ENCODE assay signal across 37 mouse cellular contexts in genomic region chr11:49212577-49212976, GRCm38 (mm10). TPM values are rescaled to one million over a fixed set of nuclear protein-coding genes. Genes with fewer than 3 reads are reported as not detected.
DNase-seq lines count a peak whose midpoint lies in the region; ATAC-seq and TF ChIP-seq lines count a peak whose summit lies in the region.
"Had no signal": no experiment of that assay in that cellular context is flagged by ENCODE, and none has a peak within 500 bp of the region (broad histone marks: within the 10 kb centered on the region; RNA-seq: fewer than 3 reads in every experiment).

No protein-coding gene starts in this region.

- peaks cover 40 to 56% of the 10 kb centered on the region in 2 experiments for H3K36me3 ChIP-seq in MEL (ENCODE audit: control insufficient read depth in 1 of 2, insufficient read depth in 2 of 2, low read length in 2 of 2)
- H3K36me3 ChIP-seq in liver, embryonic 12.5 days = peaks cover 44% of the 10 kb centered on the region
- peaks cover 48% of the 10 kb centered on the region for H3K36me3 ChIP-seq in liver, postnatal 0 days (replicated peaks; ENCODE audit: insufficient read depth, low read length)

- H3K9me3 ChIP-seq in MEL (replicated peaks; ENCODE audit: insufficient read depth, low read length) = no peaks in the 10 kb centered on the region
- no peaks in the 10 kb centered on the region for H3K9me3 ChIP-seq in liver, embryonic 12.5 days (replicated peaks)
- H3K9me3 ChIP-seq in liver, postnatal 0 days (ENCODE audit: low read length) = no peaks in the 10 kb centered on the region
- H3K9me3 ChIP-seq: G1E; hindbrain, embryonic 10.5 days; limb, embryonic 13.5 days; midbrain, embryonic 12.5 days; neural tube, embryonic 12.5 days had no signal

- no peak for TF ChIP-seq RAD21 in MEL (IDR thresholded peaks at IDR 0.05; ENCODE audit: low read depth, low read length)

- peaks cover 32% of the 10 kb centered on the region for H3K79me2 ChIP-seq in MEL (ENCODE audit: control insufficient read depth, insufficient read depth, low read length, poor library complexity)

- H3K4me3 ChIP-seq in MEL (ENCODE audit: control insufficient read depth in 1 of 2, insufficient read depth in 1 of 2, low read depth in 2 of 2, low read length in 2 of 2) = no peak overlapping the region
- no peak overlapping the region for H3K4me3 ChIP-seq in liver, embryonic 12.5 days
- H3K4me3 ChIP-seq in liver, postnatal 0 days (ENCODE audit: low read depth, low read length) = no peak overlapping the region
- H3K4me3 ChIP-seq: hindbrain, embryonic 10.5 days; limb, embryonic 13.5 days; midbrain, embryonic 12.5 days; myocyte; neural tube, embryonic 12.5 days had no signal

- peaks cover 6 to 14% of the 10 kb centered on the region in 2 experiments for H3K4me1 ChIP-seq in MEL (ENCODE audit: control insufficient read depth in 1 of 2, insufficient read depth in 2 of 2, low read length in 2 of 2)
- peaks cover 39% of the 10 kb centered on the region for H3K4me1 ChIP-seq in liver, embryonic 12.5 days
- H3K4me1 ChIP-seq in liver, postnatal 0 days (ENCODE audit: insufficient read depth) = peaks cover 22% of the 10 kb centered on the region
- H3K4me1 ChIP-seq: hindbrain, embryonic 10.5 days; limb, embryonic 13.5 days; neural tube, embryonic 12.5 days had no signal

- no peak for TF ChIP-seq POLR2A in MEL (IDR thresholded peaks at IDR 0.05; ENCODE audit: control insufficient read depth in 1 of 2, insufficient read depth in 1 of 2, low read depth in 1 of 2, low read length in 2 of 2, poor library complexity in 1 of 2)

- no peaks in the 10 kb centered on the region for H3K27me3 ChIP-seq in MEL (ENCODE audit: control insufficient read depth in 1 of 2, insufficient read depth in 2 of 2, low read length in 2 of 2)
- H3K27me3 ChIP-seq in liver, embryonic 12.5 days (replicated peaks) = no peaks in the 10 kb centered on the region
- no peaks in the 10 kb centered on the region for H3K27me3 ChIP-seq in liver, postnatal 0 days (ENCODE audit: insufficient read depth, low read length)
- H3K27me3 ChIP-seq: limb, embryonic 13.5 days; midbrain, embryonic 12.5 days; neural tube, embryonic 12.5 days had no signal

- TF ChIP-seq EP300 in MEL (IDR thresholded peaks at IDR 0.05; ENCODE audit: low read depth in 1 of 2, low read length in 2 of 2) = peak; percentile 74 to 76
- TF ChIP-seq EP300 in liver, postnatal 0 days (IDR thresholded peaks at IDR 0.05; ENCODE audit: low read depth) = no peak

- H3K9ac ChIP-seq in MEL (ENCODE audit: control insufficient read depth, low read depth, low read length, poor library complexity, severe bottlenecking) = no peak overlapping the region
- H3K9ac ChIP-seq in liver, embryonic 12.5 days = peak overlapping the region; percentile 31; the same call in 1 of the 2 replicates
- H3K9ac ChIP-seq in liver, postnatal 0 days (replicated peaks) = no peak overlapping the region
- H3K9ac ChIP-seq: limb, embryonic 13.5 days; lung, embryonic 14.5 days; midbrain, embryonic 12.5 days; neural tube, embryonic 12.5 days had no signal

- no peak overlapping the region for H3K27ac ChIP-seq in MEL (ENCODE audit: control insufficient read depth, low read depth, low read length)
- 0 out of 2 replicates have a peak overlapping the region, but pooled peaks have one; percentile 40 for H3K27ac ChIP-seq in liver, embryonic 12.5 days
- H3K27ac ChIP-seq in liver, postnatal 0 days (ENCODE audit: low read depth) = peak overlapping the region; percentile 57; the same call in 1 of the 2 replicates
- H3K27ac ChIP-seq: hindbrain, embryonic 10.5 days; limb, embryonic 13.5 days; midbrain, embryonic 12.5 days; neural tube, embryonic 12.5 days had no signal

- TF ChIP-seq CTCF in MEL (IDR thresholded peaks at IDR 0.05 in 2 of 3, conservative IDR thresholded peaks at IDR 0.05 in 1 of 3; ENCODE audit: control insufficient read depth in 1 of 3, insufficient read depth in 1 of 3, low read depth in 2 of 3, low read length in 3 of 3, poor library complexity in 1 of 3, severe bottlenecking in 1 of 3) = no peak
- TF ChIP-seq CTCF in liver, postnatal 0 days (IDR thresholded peaks at IDR 0.05; ENCODE audit: low read depth) = no peak

- DNase-seq in MEL (ENCODE audit: low read depth, low spot score) = peak; percentile 51
- DNase-seq in liver, postnatal 0 days = no peak
- DNase-seq in lung, postnatal 10 days = no peak
- no peak for DNase-seq in embryo, embryonic 9.5 days (ENCODE audit: extremely low spot score)
- DNase-seq in lung, adult 18-20 months = no peak
- DNase-seq: adrenal gland, postnatal 25 days; cerebellum, adult 9-10 months; gastrocnemius, postnatal 10 days; heart, postnatal 14 days; kidney, adult 18-20 months; kidney, postnatal 4 days; lung, embryonic 14.5 days; thymus, adult 2 months; thymus, postnatal 36 days had no signal

- ATAC-seq in common myeloid progenitor, adult 5-6 weeks (replicated peaks; ENCODE audit: low read depth, poor library complexity, severe bottlenecking) = 0 out of 2 replicates have a peak, but pooled peaks have one; percentile 39
- peak; percentile 95 for ATAC-seq in liver, embryonic 12.5 days
- no peak for ATAC-seq in liver, postnatal 0 days
- ATAC-seq: forebrain, embryonic 14.5 days; hindbrain, embryonic 16.5 days had no signal

- H3K4me2 ChIP-seq in liver, embryonic 12.5 days = peak overlapping the region; percentile 40
- no peak overlapping the region for H3K4me2 ChIP-seq in liver, postnatal 0 days (ENCODE audit: low read depth, low read length)
- H3K4me2 ChIP-seq: limb, embryonic 13.5 days; lung, embryonic 14.5 days; midbrain, embryonic 12.5 days; neural tube, embryonic 12.5 days had no signal

TF ChIP-seq in MEL, 35 proteins besides CTCF, POLR2A, EP300 and RAD21:
- TF ChIP-seq ZNF384 (IDR thresholded peaks at IDR 0.05; ENCODE audit: low read depth, low read length) (peak; percentile 77), SIN3A (IDR thresholded peaks at IDR 0.05; ENCODE audit: low read length) (peak; percentile 49; the same call in 1 of the 2 replicates), TCF12 (IDR thresholded peaks at IDR 0.05; ENCODE audit: low read depth, low read length) (peak; percentile 74), GATA1 (IDR thresholded peaks at IDR 0.05; ENCODE audit: low read depth, low read length) (peak; percentile 78), RCOR1 (IDR thresholded peaks at IDR 0.05; ENCODE audit: low read depth, low read length) (peak; percentile 84), MAZ (IDR thresholded peaks at IDR 0.05; ENCODE audit: low read depth, low read length) (no peak), USF1 (IDR thresholded peaks at IDR 0.05; ENCODE audit: low read depth, low read length) (no peak), TAL1 (IDR thresholded peaks at IDR 0.05; ENCODE audit: low read length) (0 out of 2 replicates have a peak, but pooled peaks have one; percentile 12), MYC (IDR thresholded peaks at IDR 0.05; ENCODE audit: low read depth, low read length) (0 out of 2 replicates have a peak, but pooled peaks have one; percentile 13), ETS1 (IDR thresholded peaks at IDR 0.05; ENCODE audit: low read depth, low read length) (peak; percentile 29; the same call in 1 of the 2 replicates)

RNA-seq across cellular contexts. Expression of gene Zfp62, which starts 9.5 kb away (rescaled TPM):
- 30.8 and 31.8 TPM in 2 replicates for total RNA-seq in MEL (2012; rRNA removed)
- 100 to 1,000 TPM in 1 of 2 experiments, 10 to 100 TPM in 1; 16.7 to 132 TPM for polyA plus RNA-seq in MEL (2012; ENCODE audit: insufficient read depth in 1 of 2, insufficient read length in 2 of 2, low read depth in 1 of 2, low replicate concordance in 2 of 2, missing spikeins in 1 of 2)
- 149 and 168 TPM in 2 replicates for total RNA-seq in common myeloid progenitor, adult 5-6 weeks (2017)
- 16.2 and 16.6 TPM in 2 replicates for polyA plus RNA-seq in liver, embryonic 12.5 days (2016; fragmentation: Nextera tagmentation; extraction: Ambion mirVana)
- 8.6 and 8.8 TPM in 2 replicates for polyA plus RNA-seq in liver, postnatal 0 days (2015; fragmentation: Nextera tagmentation; extraction: Ambion mirVana)

RNA-seq across cellular contexts. Expression of gene Btnl9, which starts 25.6 kb away (rescaled TPM):
- not detected in 2 replicates for total RNA-seq in MEL (2012; rRNA removed)
- under 1 TPM in 1 of 2 experiments, not detected in 1; 0.03 TPM for polyA plus RNA-seq in MEL (2012; ENCODE audit: insufficient read depth in 1 of 2, insufficient read length in 2 of 2, low read depth in 1 of 2, low replicate concordance in 2 of 2, missing spikeins in 1 of 2)
- 11.1 and 13.6 TPM in 2 replicates for total RNA-seq in common myeloid progenitor, adult 5-6 weeks (2017)
- polyA plus RNA-seq in liver, embryonic 12.5 days (2016; fragmentation: Nextera tagmentation; extraction: Ambion mirVana) = 1.6 and 2.0 TPM in 2 replicates
- 1.6 and 1.9 TPM in 2 replicates for polyA plus RNA-seq in liver, postnatal 0 days (2015; fragmentation: Nextera tagmentation; extraction: Ambion mirVana)
- total RNA-seq: layer of hippocampus, adult 8-10 months; layer of hippocampus, postnatal 25 days; left cerebral cortex, postnatal 36 days; midbrain, postnatal 0 days had no signal
- polyA plus RNA-seq: forebrain, embryonic 14.5 days; G1E; hindbrain, embryonic 10.5 days; midbrain, embryonic 12.5 days; myocyte had no signal

RNA-seq across cellular contexts. Expression of gene Mgat1, which starts 31.4 kb away (rescaled TPM):
- 41.1 and 41.9 TPM in 2 replicates for total RNA-seq in MEL (2012; rRNA removed)
- polyA plus RNA-seq in MEL (2012; ENCODE audit: insufficient read depth in 1 of 2, insufficient read length in 2 of 2, low read depth in 1 of 2, low replicate concordance in 2 of 2, missing spikeins in 1 of 2) = 10 to 100 TPM in 1 of 2 experiments, not detected in 1; 44.3 TPM
- 54.5 and 81.2 TPM in 2 replicates for total RNA-seq in common myeloid progenitor, adult 5-6 weeks (2017)
- polyA plus RNA-seq in liver, embryonic 12.5 days (2016; fragmentation: Nextera tagmentation; extraction: Ambion mirVana) = 35.4 and 35.7 TPM in 2 replicates
- polyA plus RNA-seq in liver, postnatal 0 days (2015; fragmentation: Nextera tagmentation; extraction: Ambion mirVana) = 56.3 and 58.2 TPM in 2 replicates

RNA-seq across cellular contexts. Expression of gene Olfr1394, which starts 58.4 kb away (rescaled TPM):
- total RNA-seq in MEL (2012; rRNA removed) = not detected in 2 replicates
- polyA plus RNA-seq in MEL (2012; ENCODE audit: insufficient read depth in 1 of 2, insufficient read length in 2 of 2, low read depth in 1 of 2, low replicate concordance in 2 of 2, missing spikeins in 1 of 2) = not detected
- total RNA-seq in common myeloid progenitor, adult 5-6 weeks (2017) = not detected in 2 replicates
- not detected in 2 replicates for polyA plus RNA-seq in liver, embryonic 12.5 days (2016; fragmentation: Nextera tagmentation; extraction: Ambion mirVana)
- not detected in 2 replicates for polyA plus RNA-seq in liver, postnatal 0 days (2015; fragmentation: Nextera tagmentation; extraction: Ambion mirVana)
- total RNA-seq: adrenal gland, adult 18-20 months; adrenal gland, postnatal 25 days; gastrocnemius, postnatal 10 days; heart, postnatal 14 days; layer of hippocampus, adult 8-10 months; layer of hippocampus, postnatal 25 days; left cerebral cortex, adult 8-10 months; left cerebral cortex, postnatal 36 days; megakaryocyte, adult 5-6 weeks; midbrain, postnatal 0 days had no signal
- polyA plus RNA-seq: brain, embryonic 14.5 days; embryonic facial prominence, embryonic 14.5 days; forebrain, embryonic 14.5 days; G1E; gonadal fat pad, adult 2 months; heart, embryonic 14.5 days; hindbrain, embryonic 10.5 days; hindbrain, embryonic 16.5 days; intestine, embryonic 14.5 days; kidney, embryonic 16.5 days; limb, embryonic 13.5 days; lung, embryonic 14.5 days; midbrain, embryonic 12.5 days; midbrain, postnatal 0 days; myocyte; neural tube, embryonic 12.5 days; thymus, adult 2 months had no signal
